Mouse (Mus musculus) small intestine, adult 10 weeks (tissue): ENCODE data around the gene Pacs2. TPM values are rescaled to one million over a fixed set of nuclear protein-coding genes. Genes with fewer than 3 reads are reported as not detected.

Experiments
- polyA plus RNA-seq: library from polyadenylated mRNA; stranded (reverse); fragments of 350-450 nt; fragmentation: Illumina TruSeq; extraction: RNeasy Lipid Tissue Mini Kit (QIAGEN cat#74804); gene quantifications from one replicate; pipeline ENCODE4 v1.2.3, GENCODE M21; 2014; ENCODE audit warnings: low replicate concordance

Gene Pacs2
- polyA plus RNA-seq = 2.8 TPM

DNA sequence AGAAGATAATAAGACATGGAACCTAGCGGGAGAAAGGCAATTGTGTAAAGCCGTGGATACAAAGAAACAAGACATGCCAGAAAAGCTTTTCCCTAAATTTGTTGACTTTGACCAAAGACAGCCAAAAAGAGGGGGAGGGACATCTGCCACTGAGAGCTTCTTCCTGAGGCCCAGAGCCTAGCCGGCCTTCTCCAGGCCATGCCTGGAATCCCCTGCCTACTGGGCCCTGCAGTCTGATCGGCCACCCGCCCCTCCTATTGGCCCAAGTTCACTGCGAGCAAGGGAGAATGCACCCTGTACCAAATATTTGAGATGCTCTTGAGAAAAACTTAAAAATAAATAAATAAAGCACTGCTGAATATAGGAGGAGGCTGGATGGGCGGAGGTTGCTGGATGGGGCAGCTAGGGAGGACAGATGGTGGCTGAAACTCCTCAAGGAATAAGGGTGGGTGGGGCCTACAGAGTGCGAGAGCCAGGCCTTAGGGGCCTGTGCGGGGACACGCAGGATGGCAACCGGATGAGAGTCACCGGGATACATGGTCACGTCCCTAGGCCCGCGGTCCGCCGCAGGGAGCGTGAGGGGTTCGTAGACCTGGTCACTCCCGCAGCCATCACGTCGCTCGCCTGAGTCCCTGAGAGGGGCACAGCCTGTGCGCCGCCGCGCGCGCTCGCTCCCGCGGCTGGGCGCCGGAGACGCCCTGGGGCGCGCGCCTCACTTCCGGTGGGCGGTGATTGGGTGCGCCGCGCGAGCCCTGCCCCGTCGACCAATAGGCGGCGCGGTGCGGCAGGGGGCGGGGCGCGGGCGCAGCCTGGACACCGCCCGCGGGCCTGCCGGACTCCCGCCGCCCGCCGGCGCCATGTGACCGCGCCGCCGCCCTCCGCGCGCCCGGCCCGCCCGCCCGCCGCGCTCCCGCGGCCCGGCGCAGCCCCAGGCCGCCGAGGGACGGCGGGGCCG is at the start of gene Pacs2:
TSS of gene Pacs2 (plus strand) at position 905 of the 955 bp plus-strand sequence.

DNA sequence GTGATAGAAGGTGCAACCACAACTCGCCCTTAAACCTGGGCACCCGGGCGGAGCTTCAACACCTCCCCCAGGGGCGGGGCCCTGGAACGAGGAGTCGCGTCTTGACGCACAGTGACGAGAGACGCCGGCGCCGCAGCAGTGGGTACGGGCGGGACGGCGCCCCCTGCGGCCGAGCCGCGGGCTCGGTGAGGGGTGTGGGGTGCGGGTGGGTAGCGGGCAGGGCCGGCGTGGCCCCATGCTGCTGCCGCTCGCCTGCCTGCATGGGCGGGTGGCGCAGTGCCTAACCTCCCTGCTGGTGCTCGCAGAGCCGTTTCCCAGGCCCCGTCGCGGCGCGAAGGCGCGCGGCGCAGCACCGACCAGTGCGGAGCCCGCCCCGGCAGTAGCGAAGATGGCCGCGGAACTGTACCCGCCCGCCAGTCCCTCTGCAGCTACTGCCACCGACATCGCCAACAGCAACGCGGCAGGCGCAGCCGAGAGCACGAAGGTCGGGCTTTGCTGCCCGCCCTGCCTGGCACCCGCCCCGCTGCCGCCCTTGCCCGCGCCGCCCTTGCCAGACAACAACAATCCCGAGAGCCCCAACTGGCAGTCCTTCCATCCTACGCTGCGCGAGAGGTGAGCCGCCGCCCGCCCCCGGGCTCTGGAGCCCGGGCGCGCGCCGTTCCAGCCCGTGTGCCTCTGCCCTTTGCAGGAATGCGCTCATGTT is 37.8 kb upstream of the Pacs2 start, which contains the start of gene Btbd6:
TSS of gene Btbd6 (plus strand) at position 112 of the 703 bp plus-strand sequence.

DNA sequence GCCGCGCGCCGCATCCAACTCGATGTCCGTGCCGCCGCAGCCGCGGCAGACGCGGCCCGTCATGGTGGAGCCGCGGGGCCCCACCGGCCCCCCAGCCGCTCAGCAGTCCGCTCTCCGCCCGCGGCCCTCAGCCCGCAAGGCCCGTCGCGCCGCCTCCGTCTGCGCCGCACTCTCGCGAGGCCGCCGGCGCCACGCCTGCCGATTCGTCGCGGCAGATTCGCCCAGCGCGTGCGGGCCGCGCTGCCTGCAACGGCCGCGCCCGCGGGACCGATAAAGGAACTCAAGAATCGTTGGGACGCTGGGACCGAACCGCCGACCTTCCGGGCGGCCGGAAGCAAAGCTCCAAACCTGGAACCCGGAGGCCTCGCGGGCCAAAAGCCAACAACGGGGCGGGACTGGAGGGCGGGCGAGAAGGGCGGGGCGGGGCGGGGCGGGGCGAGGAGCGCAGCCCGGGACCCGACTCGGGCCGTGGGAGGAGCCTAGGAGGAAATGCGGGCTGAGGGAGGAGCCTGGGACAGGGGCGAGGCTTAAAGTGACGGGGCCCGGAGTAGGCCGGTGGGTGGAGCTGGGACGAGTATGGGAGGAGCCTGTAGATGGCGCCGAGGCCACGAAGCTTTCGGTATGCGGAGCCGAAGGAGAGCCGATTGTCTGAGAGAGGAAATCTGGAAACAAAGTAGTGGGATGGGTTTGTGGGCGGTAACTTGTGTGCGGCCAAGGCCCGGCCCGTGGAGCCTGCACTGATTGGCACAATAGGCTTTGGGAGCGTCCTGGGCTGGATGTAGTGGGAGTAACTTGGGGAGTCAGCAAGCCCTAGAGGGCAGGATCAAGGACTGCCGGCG is 13.8 kb upstream of the Pacs2 start, which contains the start of gene Brf1:
TSS of gene Brf1 (minus strand) at position 411 of the 839 bp plus-strand sequence.

DNA sequence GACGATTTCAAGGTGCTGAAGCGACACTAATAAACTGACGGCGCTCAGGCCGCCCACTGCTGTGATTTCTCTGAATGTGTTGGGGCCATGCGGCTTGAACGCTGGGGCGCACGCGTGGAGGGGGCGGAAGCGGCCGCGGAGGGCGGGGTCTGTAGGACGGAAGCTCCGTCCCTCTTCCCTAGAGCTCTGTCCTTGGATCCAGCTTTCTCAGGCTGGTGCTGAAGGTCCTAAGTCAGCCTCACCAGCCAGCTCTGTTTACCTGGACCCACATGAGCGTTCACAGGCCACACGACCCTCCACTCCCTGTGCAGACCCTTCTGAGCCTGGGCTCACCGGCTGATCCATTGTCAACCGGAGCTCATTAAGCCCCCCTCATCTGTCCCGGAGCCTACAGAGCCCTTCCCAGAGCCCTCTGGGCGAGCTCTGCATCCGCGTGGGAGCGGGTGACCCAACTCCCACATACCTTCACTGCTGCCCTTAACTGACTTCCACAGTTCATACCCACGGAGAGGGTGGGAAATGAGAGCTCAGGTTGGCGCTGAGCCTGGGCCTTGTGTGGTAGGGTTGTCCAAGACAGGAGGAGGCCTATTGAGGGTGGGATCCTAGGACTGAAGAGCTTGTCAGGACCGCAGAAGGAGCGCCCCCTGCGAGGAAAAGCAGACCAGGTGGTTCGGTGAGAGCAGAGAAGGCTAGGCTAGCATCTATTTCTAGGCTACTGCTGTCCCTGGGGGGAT is 60.2 kb downstream of the Pacs2 start, which contains the start of gene Tex22:
TSS of gene Tex22 (plus strand) at position 174 of the 734 bp plus-strand sequence.

DNA sequence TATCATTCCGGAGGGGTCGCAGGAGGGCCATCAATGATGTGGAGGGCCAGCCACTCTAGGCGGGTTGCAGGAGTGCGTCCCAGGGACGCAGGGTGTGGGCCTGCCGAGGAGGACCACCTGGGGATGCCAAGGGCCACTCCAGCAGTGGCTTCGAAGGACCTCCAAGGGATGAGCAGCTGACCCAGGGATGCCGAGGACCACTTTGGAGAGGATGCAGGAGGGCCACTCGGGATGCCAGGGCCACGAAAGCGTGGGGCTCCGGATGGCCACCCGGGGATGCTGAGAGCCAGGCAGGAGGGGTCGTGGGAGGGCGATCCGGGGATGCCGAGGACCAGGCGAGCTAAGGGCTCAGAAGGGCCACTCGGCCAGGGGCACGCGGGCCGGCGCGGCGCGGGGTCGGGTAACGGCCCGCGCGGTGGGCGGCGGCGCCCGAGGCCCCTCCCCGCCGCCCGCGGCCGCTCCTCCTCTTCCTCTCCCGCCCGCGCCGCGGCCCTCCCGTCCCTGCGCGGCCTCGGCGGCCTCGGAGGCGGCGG is 83.5 kb downstream of the Pacs2 start, which contains the start of gene Mta1:
TSS of gene Mta1 (plus strand) at position 530 of the 533 bp plus-strand sequence.

Other genes starting within 250 kb of the Pacs2 start
- gene Ahnak2, start 211.9 kb upstream of the Pacs2 start, polyA plus RNA-seq = 0.37 TPM
- gene Clba1, start 205.6 kb upstream of the Pacs2 start, polyA plus RNA-seq = 0.33 TPM
- gene Cdca4, start 185.1 kb upstream of the Pacs2 start, polyA plus RNA-seq = 8.3 TPM
- 0.63 TPM for gene Gpr132, start 146.3 kb upstream of the Pacs2 start, polyA plus RNA-seq
- gene Jag2, start 84.7 kb upstream of the Pacs2 start, polyA plus RNA-seq = not detected
- gene Nudt14, start 72.4 kb upstream of the Pacs2 start, polyA plus RNA-seq = not detected
- 0.71 TPM for gene Btbd6, start 38.0 kb upstream of the Pacs2 start, polyA plus RNA-seq
- gene Brf1, start 13.8 kb upstream of the Pacs2 start, polyA plus RNA-seq = 11.7 TPM
- gene Tex22, start 60.0 kb downstream of the Pacs2 start, polyA plus RNA-seq = not detected
- gene Mta1, start 83.8 kb downstream of the Pacs2 start, polyA plus RNA-seq = 4.1 TPM
- gene Crip2, start 125.7 kb downstream of the Pacs2 start, polyA plus RNA-seq = not detected
- gene Crip1, start 131.8 kb downstream of the Pacs2 start, polyA plus RNA-seq = 15.7 TPM
- gene Tedc1, start 141.9 kb downstream of the Pacs2 start, polyA plus RNA-seq = 0.15 TPM
- not detected for gene Tmem121, start 171.4 kb downstream of the Pacs2 start, polyA plus RNA-seq